Mouse (Mus musculus) small intestine, adult 2 months (tissue): ENCODE measurements at regions not wholly inside any gene's neighbourhood (a gene's known extent, or its start where the extent isn't known, plus 50 kb on each side); places are given as distances from the start of the nearest gene placed in this dataset.
"Not testable (repeated sequence)": the region's sequence is repeated elsewhere in the genome, so short reads cannot be mapped to it uniquely, and the experiment has no call there.

ENCODE experiments used
- CTCF ChIP-seq: fragments of 200-500 bp; IDR thresholded peaks from 2 replicates; pipeline ENCODE4 v1.5.1; 2012; ENCODE audit warnings: low read depth, mild to moderate bottlenecking, control low read depth, inconsistent platforms, low read length, moderate library complexity, mixed read lengths; ENCODE audit not compliant: insufficient replicate concordance, insufficient read length; ENCODE audit errors: extremely low read depth
- POLR2A ChIP-seq: fragments of 200-500 bp; IDR thresholded peaks from 2 replicates; pipeline ENCODE4 v1.6.1; 2012; ENCODE audit warnings: low read depth, mild to moderate bottlenecking, control low read depth, inconsistent platforms, low read length, moderate library complexity

- not testable (repeated sequence) for TF ChIP-seq POLR2A, CTCF
Measured at GRCm38 (mm10) chr13:61803763-61804162, 233.8 kb upstream of the Cts3 start.
